Mouse (Mus musculus): Measurements from ENCODE around the gene Gm26620.

The Gm26620 gene

DNA sequence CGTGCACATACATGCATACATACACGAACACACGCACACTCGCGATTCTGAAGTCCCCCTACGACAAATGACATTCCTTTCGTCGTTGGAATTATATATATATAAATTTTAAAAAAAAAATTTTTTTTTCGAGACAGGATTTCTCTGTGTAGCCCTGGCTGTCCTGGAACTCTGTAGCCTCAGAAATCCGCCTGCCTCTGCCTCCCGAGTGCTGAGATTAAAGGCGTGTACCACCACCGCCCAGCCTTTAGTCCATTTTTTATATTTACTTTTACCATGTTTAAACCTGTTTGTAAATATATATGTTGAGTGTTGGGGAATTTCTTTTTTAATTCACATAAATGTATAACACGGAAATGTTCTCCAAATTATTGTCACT, 16.0 kb upstream of the Gm26620 start:
- no peak for DNase-seq (ENCODE audit: low read depth, low spot score)

- no peak for DNase-seq (ENCODE audit: low read depth, low spot score)
Observed at GRCm38 (mm10) chr1:170871402-170871801, 13.5 kb upstream of the Gm26620 start.

GRCm38 (mm10) chr1:170871961-170872360, 12.9 kb upstream of the Gm26620 start:
- DNase-seq (ENCODE audit: low read depth, low spot score) = no peak

DNA sequence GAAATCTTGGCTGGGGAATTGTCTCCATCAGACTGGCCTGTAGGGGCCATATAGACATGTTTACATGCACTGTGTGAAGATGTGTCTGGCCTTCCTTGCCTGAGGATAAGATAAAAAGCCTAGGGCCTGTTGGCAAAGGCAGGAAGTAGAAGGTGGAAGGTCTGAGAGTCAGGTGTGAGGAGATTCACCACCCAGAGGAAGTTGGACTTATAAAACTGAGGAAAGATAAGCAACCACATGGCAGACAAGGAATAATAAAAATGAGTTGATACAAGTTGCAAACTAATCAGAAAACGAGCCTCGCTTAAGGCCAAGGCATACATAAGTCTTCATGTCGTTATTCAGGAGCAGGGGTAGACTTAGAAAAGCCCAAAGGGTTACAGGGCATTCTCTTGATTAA, 9.2 kb upstream of the Gm26620 start:
- DNase-seq (ENCODE audit: low read depth, low spot score) = no peak

DNA sequence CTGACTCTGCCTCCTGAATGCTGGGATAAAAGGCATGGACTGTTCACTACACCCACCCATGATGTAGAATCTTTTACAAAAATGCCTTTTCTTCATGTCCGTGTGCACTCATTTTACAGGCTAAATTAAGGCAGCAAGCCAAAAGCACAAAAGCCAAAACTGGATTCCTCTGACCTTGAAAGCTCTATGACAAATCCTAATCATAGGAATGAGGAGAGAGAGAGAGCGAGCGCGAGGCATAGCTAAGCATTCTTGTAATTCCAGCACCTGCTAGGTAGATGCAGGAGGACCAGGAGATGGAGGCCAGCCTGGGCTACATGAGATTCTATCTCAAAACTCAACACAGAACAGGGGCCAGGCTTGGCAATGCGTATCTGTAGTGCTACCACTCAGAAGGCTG, 8.0 kb upstream of the Gm26620 start:
- DNase-seq (ENCODE audit: low read depth, low spot score) = no peak

- DNase-seq (ENCODE audit: low read depth, low spot score) = no peak
Observed at GRCm38 (mm10) chr1:170882915-170883485, 1.9 kb upstream of the Gm26620 start.

GRCm38 (mm10) chr1:170884390-170884789, 475 bp upstream of the Gm26620 start:
- DNase-seq (ENCODE audit: low read depth, low spot score) = no peak

DNA sequence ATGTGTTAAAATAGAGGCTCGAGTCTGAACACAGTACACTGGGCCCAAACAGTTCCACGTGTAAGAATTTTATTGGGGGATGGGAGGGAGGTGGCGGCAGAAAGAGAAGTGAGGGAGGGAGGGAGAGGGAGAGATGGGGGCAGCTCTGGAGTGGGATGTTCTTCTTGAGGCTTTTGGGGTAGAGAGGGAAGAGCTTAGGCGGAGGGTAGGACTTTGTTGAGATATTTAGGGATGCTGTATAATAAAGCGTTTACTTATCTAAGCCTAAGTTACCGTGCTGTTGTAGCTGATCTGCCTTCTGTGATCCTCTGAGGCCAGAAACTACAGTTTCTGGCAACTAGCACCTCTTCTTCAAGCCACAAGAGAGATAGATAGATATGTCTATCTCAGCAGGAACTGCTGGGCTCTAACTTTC, 1.2 kb downstream of the Gm26620 start:
- DNase-seq (ENCODE audit: low read depth, low spot score) = no peak

DNA sequence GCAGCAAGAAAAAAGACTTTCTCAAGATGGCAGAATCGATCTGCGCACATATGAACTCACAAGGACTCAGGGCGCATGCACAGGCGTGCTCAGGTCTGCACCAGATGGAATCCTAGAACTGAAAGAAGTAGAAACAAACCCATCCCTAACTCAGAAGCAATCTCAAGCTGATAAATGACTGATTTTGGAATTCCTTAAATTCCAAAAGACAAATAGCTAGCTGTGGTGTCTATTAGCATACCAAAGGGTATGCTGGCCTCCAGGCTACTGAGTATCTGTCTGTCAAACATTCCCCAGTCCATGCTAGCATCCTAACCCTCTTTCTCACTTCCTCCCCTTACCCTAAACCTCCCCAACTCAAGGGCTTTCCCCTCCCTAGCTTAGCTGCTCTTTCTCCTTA, 4.4 kb downstream of the Gm26620 start:
- no peak for DNase-seq (ENCODE audit: low read depth, low spot score)

- DNase-seq (ENCODE audit: low read depth, low spot score) = no peak
Observed at GRCm38 (mm10) chr1:170891646-170892045, 6.8 kb downstream of the Gm26620 start.

- DNase-seq (ENCODE audit: low read depth, low spot score) = no peak
Observed at GRCm38 (mm10) chr1:170892279-170892678, 7.4 kb downstream of the Gm26620 start.

DNA sequence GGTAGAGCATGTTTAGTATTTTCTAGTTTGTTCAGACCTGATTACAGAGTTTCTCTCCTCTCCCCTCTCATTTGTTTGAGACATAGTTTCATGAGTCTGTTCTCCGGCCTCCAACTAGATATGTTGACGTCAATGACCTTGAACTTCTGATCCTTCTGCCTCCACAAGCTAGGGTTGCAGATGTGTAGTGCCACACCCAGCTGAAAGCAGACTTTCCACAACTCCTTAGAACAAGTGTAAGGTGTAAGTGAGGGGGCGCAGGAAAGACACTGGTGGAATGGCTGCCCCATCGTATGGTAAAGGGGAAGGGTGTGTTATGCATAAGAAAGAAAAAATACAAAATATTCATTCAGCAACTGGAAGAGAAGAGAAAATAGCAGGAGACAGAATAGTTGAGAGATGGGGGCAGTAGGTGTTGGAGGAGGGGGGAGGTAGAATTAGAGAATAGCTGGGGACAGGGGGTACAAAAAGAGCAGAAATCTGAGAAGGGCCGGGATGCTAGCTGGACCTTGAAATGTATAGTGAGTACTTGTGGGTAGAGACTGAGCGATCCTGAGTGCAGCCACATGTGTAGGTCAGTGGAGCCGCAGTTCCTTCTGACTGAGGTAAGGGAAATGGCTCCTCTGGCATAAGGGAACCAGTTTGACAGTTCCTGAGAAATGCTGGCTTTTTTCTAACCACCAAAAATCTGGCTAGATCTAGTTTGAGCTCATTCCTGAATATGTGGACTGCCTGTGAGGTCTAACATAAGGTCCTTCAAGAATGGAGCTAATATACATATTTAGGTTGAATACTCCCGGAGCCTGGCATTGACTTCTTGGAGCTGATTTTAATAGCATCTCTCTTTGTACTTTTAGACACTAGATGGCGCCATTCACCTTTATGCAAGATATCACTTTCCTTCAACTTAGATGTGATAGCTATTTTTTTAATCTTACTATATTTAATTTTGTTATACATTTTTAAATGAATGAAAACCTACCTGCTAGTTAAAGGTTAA, 10.0 kb downstream of the Gm26620 start:
- DNase-seq (ENCODE audit: low read depth, low spot score) = peak; percentile 76

- no peak for DNase-seq (ENCODE audit: low read depth, low spot score)
Observed at GRCm38 (mm10) chr1:170896651-170897281, 11.9 kb downstream of the Gm26620 start.

GRCm38 (mm10) chr1:170898413-170899075, 13.7 kb downstream of the Gm26620 start:
- no peak for DNase-seq (ENCODE audit: low read depth, low spot score)

DNA sequence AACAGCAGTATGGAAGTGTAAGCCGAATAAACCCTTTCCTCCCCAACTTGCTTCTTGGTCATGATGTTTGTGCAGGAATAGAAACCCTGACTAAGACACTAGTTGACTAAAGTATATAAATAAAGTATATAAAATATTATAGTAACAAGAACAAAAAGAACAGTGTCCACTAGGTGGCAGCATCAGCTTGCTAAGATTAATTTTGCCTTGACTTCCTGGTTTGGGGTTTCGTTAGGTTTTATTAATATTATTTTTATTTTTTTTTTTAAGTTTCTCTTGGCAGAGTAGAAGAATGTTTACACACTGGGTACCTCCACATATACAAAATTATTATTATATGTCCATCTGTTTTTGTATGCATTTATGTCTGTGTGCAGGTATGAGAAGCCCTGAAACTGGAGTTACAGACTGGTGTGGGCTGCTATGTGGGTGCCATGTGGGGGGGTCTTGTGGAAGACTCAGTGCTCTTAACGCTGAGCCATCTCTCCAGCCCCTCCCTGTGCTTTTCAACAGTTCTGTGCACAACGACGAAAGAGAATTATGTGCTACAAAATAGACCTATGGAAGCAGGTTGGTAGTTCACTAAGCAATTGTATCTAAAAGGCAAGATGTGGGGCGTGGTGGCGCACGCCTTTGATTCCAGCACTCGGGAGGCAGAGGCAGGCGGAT, 16.1 kb downstream of the Gm26620 start:
- DNase-seq (ENCODE audit: low read depth, low spot score) = peak; percentile 84

DNA sequence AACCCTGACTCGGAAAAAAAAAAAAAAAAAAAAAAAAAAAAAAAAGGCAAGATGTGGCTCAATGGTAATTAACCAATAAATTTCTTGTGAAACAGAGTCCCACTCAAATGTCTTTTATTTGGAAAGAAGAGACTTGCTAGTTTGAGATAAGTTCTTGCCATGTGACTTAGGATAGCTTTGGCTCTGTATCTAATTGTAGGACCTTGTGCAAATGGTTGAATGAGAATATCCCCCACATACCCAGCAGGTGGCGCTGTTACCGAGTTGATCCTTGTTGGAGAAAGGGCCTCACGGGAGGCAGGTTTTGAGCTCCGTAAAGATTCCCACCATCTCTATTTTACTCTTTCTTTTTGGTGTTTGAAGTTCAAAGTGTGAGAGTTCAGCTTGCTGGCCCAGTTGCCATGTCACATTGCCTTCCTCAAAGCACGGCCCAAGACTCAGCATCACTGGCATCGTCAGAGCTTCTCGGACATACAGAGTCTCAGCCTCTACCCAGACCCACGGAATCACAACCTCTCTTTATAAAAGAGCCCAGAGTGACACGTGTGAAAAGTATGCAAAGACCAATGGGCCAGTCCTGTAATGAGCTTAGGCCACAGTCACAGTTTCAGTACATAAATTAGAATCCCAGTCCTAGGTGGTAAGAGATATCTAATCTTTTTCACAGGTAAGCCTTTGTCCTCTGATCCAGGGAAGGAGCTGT, 16.8 kb downstream of the Gm26620 start:
- DNase-seq (ENCODE audit: low read depth, low spot score) = peak; percentile 88

GRCm38 (mm10) chr1:170903485-170903884, 18.6 kb downstream of the Gm26620 start:
- DNase-seq (ENCODE audit: low read depth, low spot score) = no peak

- DNase-seq (ENCODE audit: low read depth, low spot score) = no peak
Observed at GRCm38 (mm10) chr1:170907111-170907455, 22.2 kb downstream of the Gm26620 start.

- peak; percentile 24 for DNase-seq (ENCODE audit: low read depth, low spot score)
Observed at GRCm38 (mm10) chr1:170907456-170908191, 22.8 kb downstream of the Gm26620 start.

- DNase-seq (ENCODE audit: low read depth, low spot score) = no peak
Observed at GRCm38 (mm10) chr1:170908341-170908740, 23.5 kb downstream of the Gm26620 start.
